Mouse (Mus musculus): ENCODE measurements around the gene Stx5a.

Gene Stx5a

GRCm38 (mm10) chr19:8739646-8740045 is 1.6 kb upstream of the Stx5a start:
- no peak for DNase-seq (ENCODE audit: extremely low spot score, low spot score)

- DNase-seq (ENCODE audit: extremely low spot score, low spot score), result no peak
These were observed 610 bp upstream of the Stx5a start, which contains the start of gene 1700092M07Rik for GRCm38 (mm10) chr19:8740603-8741002. 1700092M07Rik (plus strand) TSS chr19:8740718.

GRCm38 (mm10) chr19:8742176-8742575 is 963 bp downstream of the Stx5a start:
- DNase-seq (ENCODE audit: extremely low spot score, low spot score), result no peak

GRCm38 (mm10) chr19:8745382-8745781 is 4.2 kb downstream of the Stx5a start:
- DNase-seq (ENCODE audit: extremely low spot score, low spot score), result no peak

- DNase-seq (ENCODE audit: extremely low spot score, low spot score), result no peak
These were observed 6.2 kb downstream of the Stx5a start for GRCm38 (mm10) chr19:8747368-8747767.

- DNase-seq (ENCODE audit: extremely low spot score, low spot score), result no peak
These were observed 14.4 kb downstream of the Stx5a start for GRCm38 (mm10) chr19:8755652-8756051.

- DNase-seq (ENCODE audit: extremely low spot score, low spot score), result peak; percentile 92
These were observed 15.6 kb downstream of the Stx5a start, which contains the start of gene Nxf1 for GRCm38 (mm10) chr19:8756635-8757387. Nxf1 (plus strand) TSS chr19:8757073.

- no peak for DNase-seq (ENCODE audit: extremely low spot score, low spot score)
These were observed 16.3 kb downstream of the Stx5a start for GRCm38 (mm10) chr19:8757471-8757998.

GRCm38 (mm10) chr19:8758899-8759298 is 17.7 kb downstream of the Stx5a start:
- no peak for DNase-seq (ENCODE audit: extremely low spot score, low spot score)

GRCm38 (mm10) chr19:8760757-8761156 is 19.5 kb downstream of the Stx5a start:
- DNase-seq (ENCODE audit: extremely low spot score, low spot score), result no peak

GRCm38 (mm10) chr19:8763276-8763675 is 22.1 kb downstream of the Stx5a start:
- DNase-seq (ENCODE audit: extremely low spot score, low spot score), result no peak

- no peak for DNase-seq (ENCODE audit: extremely low spot score, low spot score)
These were observed 24.3 kb downstream of the Stx5a start for GRCm38 (mm10) chr19:8765562-8765961.

- peak; percentile 81 for DNase-seq (ENCODE audit: extremely low spot score, low spot score)
These were observed 29.5 kb downstream of the Stx5a start, which contains the start of gene Tmem223 for GRCm38 (mm10) chr19:8770567-8771270. Tmem223 (plus strand) TSS chr19:8770996.

GRCm38 (mm10) chr19:8772996-8773395 is 31.8 kb downstream of the Stx5a start:
- DNase-seq (ENCODE audit: extremely low spot score, low spot score), result no peak

- DNase-seq (ENCODE audit: extremely low spot score, low spot score), result no peak
These were observed 32.2 kb downstream of the Stx5a start for GRCm38 (mm10) chr19:8773409-8773808.

GRCm38 (mm10) chr19:8774086-8774835 is 33.0 kb downstream of the Stx5a start, which contains the start of gene Tmem179b:
Tmem179b (minus strand) TSS chr19:8774467.
- peak; percentile 99 for DNase-seq (ENCODE audit: extremely low spot score, low spot score)

GRCm38 (mm10) chr19:8774951-8775421 is 33.8 kb downstream of the Stx5a start:
- no peak for DNase-seq (ENCODE audit: extremely low spot score, low spot score)

GRCm38 (mm10) chr19:8786008-8786781 is 45.0 kb downstream of the Stx5a start, which contains the start of gene Taf6l:
Taf6l (minus strand) TSS chr19:8786417.
- peak; percentile 89 for DNase-seq (ENCODE audit: extremely low spot score, low spot score)

- DNase-seq (ENCODE audit: extremely low spot score, low spot score), result no peak
These were observed 47.3 kb downstream of the Stx5a start for GRCm38 (mm10) chr19:8788521-8788920.

GRCm38 (mm10) chr19:8789171-8789570 is 48.0 kb downstream of the Stx5a start:
- DNase-seq (ENCODE audit: extremely low spot score, low spot score), result no peak
